ENCODE assay signal across 8 mouse cellular contexts in the genomic region with DNA sequence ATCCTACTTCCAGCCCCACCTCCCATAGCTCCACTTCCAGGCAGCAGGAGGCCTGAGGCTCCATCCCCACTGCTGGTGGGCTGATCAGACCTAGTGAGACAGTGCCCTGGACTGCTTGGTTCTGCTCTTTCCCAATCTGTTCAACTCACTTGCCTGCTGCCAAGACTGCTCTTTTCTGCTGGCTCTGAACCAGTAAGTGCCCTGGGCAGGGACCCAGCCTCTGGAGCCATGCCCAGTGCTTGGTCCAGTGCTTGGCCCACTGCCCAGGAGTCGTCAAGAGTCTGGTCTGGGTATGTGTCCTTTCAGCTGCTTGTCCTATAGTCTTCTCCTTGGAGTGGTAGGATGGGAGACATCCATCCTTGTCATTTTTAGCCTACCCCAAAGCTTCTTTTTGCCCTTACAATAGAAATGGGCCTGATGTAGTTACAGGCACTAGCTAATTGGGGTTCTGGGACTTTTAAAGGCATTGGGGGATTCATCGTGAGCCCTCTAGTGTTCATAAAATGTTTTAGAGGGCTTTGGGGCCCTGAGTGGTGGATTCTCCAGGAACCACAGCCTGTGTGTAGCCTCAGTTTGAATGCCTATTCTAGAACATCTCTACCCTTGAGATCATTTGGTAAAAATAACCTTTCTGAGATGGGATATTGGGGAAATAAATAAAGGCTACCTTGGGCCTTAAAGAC.
DNase-seq lines count a peak whose midpoint lies in the region; ATAC-seq and TF ChIP-seq lines count a peak whose summit lies in the region.

No protein-coding gene starts in this region.

- no peaks in the 10 kb centered on the region for H3K79me2 ChIP-seq in CH12.LX (replicated peaks; ENCODE audit: control insufficient read depth, extremely low read depth, insufficient read depth, poor library complexity, severe bottlenecking)

- no peak for DNase-seq in CH12.LX (ENCODE audit: extremely low read depth)
- peak; percentile 51 for DNase-seq in brain, embryonic 18.5 days (ENCODE audit: low read depth, low spot score)
- peak; percentile 95 for DNase-seq in heart, postnatal 4 days
- peak; percentile 85 for DNase-seq in layer of hippocampus, adult 9-11 months
- peak; percentile 93 for DNase-seq in lung, postnatal 10 days
- peak; percentile 84 for DNase-seq in right cerebral cortex, postnatal 4 days
- DNase-seq in B cell, adult 2 months: no peak

- dilution Hi-C loops in CH12.LX (cut with MboI; ENCODE audit: extremely low pct_ligation_motif_present, extremely low pct_unique_long_range_greater_than_20kb, low sequenced_read_pairs): no loop called here

- no peaks in the 10 kb centered on the region for H3K36me3 ChIP-seq in CH12.LX (replicated peaks in 1 of 2; ENCODE audit: control insufficient read depth in 1 of 2, insufficient read depth in 1 of 2, low read length in 1 of 2)

- no peak overlapping the region for H3K9ac ChIP-seq in CH12.LX (ENCODE audit: insufficient read depth, low read depth)

- peaks cover 2% of the 10 kb centered on the region for H3K9me3 ChIP-seq in CH12.LX (replicated peaks; ENCODE audit: low read length)

- in situ Hi-C loops in CH12.LX (cut with MboI; ENCODE audit: low pct_ligation_motif_present, low pct_unique_long_range_greater_than_20kb, low sequenced_read_pairs): no loop called here

- no peaks in the 10 kb centered on the region for H3K27me3 ChIP-seq in CH12.LX (replicated peaks)

- ATAC-seq in frontal cortex, adult (ENCODE audit: low TSS enrichment): peak; percentile 61

- no peak; the same call in 1 of the 2 replicates for TF ChIP-seq RAD21 in CH12.LX (IDR thresholded peaks at IDR 0.05; ENCODE audit: low read depth, low read length)

- H3K4me2 ChIP-seq in CH12.LX (ENCODE audit: insufficient read depth, low read depth, poor library complexity, severe bottlenecking): no peak overlapping the region

- no peak for TF ChIP-seq POLR2A in CH12.LX (IDR thresholded peaks at IDR 0.05; ENCODE audit: low read depth, low read length)

- no peak for TF ChIP-seq EP300 in CH12.LX (IDR thresholded peaks at IDR 0.05; ENCODE audit: low read length)

- peak in 1 of 2 experiments; percentile 41; a peak in 2 of 4 replicates for TF ChIP-seq CTCF in CH12.LX (conservative IDR thresholded peaks at IDR 0.05 in 1 of 2, IDR thresholded peaks at IDR 0.05 in 1 of 2; ENCODE audit: low read depth in 2 of 2, low read length in 2 of 2)

- H3K27ac ChIP-seq in CH12.LX (ENCODE audit: insufficient read depth, low read depth): no peak overlapping the region

- H3K4me3 ChIP-seq in CH12.LX (replicated peaks in 1 of 3; ENCODE audit: low read depth in 2 of 3, low read length in 2 of 3, poor library complexity in 1 of 3): no peak overlapping the region

- peaks cover 0 to 6% of the 10 kb centered on the region in 2 experiments; a peak in 1 of 4 replicates for H3K4me1 ChIP-seq in CH12.LX (ENCODE audit: control insufficient read depth in 1 of 2, insufficient read depth in 2 of 2)

TF ChIP-seq in CH12.LX, 34 proteins besides CTCF, POLR2A, EP300 and RAD21:
- TF ChIP-seq SMC3 (IDR thresholded peaks at IDR 0.05; ENCODE audit: low read depth, low read length) (peak; percentile 38), BHLHE40 (IDR thresholded peaks at IDR 0.05; ENCODE audit: low read depth, low read length) (no peak)
TF ChIP-seq in CH12.LX: peak in this region for 1.

Comparison
In these comparisons a context has a peak if more than half of its experiments do, and no peak if none do; other contexts are left out.
1. DNase-seq: peak in brain, embryonic 18.5 days (single experiment), heart, postnatal 4 days (single experiment), layer of hippocampus, adult 9-11 months (single experiment), lung, postnatal 10 days (single experiment) and right cerebral cortex, postnatal 4 days (single experiment); none in CH12.LX (single experiment) and B cell, adult 2 months (0 of 2).